Mouse (Mus musculus) CH12F3 (cell line): Measurements from ENCODE around the gene Usp44.
"Not testable (repeated sequence)": the region's sequence is repeated elsewhere in the genome, so short reads cannot be mapped to it uniquely, and the experiment has no call there.

ENCODE experiments used
- in situ Hi-C: fragments of 300-500 bp; cut with MboI; formaldehyde crosslinking; loops from 2 replicates; pipeline ENCODE4 v1.14.3; 2020; ENCODE audit warnings: low sequenced_read_pairs

Gene Usp44

GRCm38 (mm10) chr10:93835115-93835514 is 3.8 kb downstream of the Usp44 start:
- in situ Hi-C loops, result not testable (repeated sequence)

- in situ Hi-C loops, result no loop called here
Observed at GRCm38 (mm10) chr10:93846706-93847105, 15.4 kb downstream of the Usp44 start.

GRCm38 (mm10) chr10:93855126-93855525 is 23.8 kb downstream of the Usp44 start:
- in situ Hi-C loops, result no loop called here

- in situ Hi-C loops, result no loop called here
Observed at GRCm38 (mm10) chr10:93856095-93856494, 24.7 kb downstream of the Usp44 start.

- in situ Hi-C loops, result no loop called here
Observed at GRCm38 (mm10) chr10:93868401-93868800, 37.0 kb downstream of the Usp44 start.

- in situ Hi-C loops, result no loop called here
Observed at GRCm38 (mm10) chr10:93868886-93869285, 37.5 kb downstream of the Usp44 start.

- in situ Hi-C loops, result no loop called here
Observed at GRCm38 (mm10) chr10:93876772-93877171, 45.4 kb downstream of the Usp44 start.

GRCm38 (mm10) chr10:93878732-93879131 is 47.4 kb downstream of the Usp44 start:
- in situ Hi-C loops, result no loop called here

GRCm38 (mm10) chr10:93881918-93882317 is 50.6 kb downstream of the Usp44 start:
- in situ Hi-C loops, result no loop called here

- in situ Hi-C loops, result no loop called here
Observed at GRCm38 (mm10) chr10:93882738-93883364, 51.5 kb downstream of the Usp44 start.

- in situ Hi-C loops, result no loop called here
Observed at GRCm38 (mm10) chr10:93885839-93886477, 54.6 kb downstream of the Usp44 start.

- in situ Hi-C loops, result no loop called here
Observed at GRCm38 (mm10) chr10:93888590-93888934, 57.2 kb downstream of the Usp44 start.

- in situ Hi-C loops, result no loop called here
Observed at GRCm38 (mm10) chr10:93888935-93889578, 57.7 kb downstream of the Usp44 start.

GRCm38 (mm10) chr10:93889579-93889950 is 58.2 kb downstream of the Usp44 start:
- in situ Hi-C loops, result no loop called here

- in situ Hi-C loops, result no loop called here
Observed at GRCm38 (mm10) chr10:93889976-93890375, 58.6 kb downstream of the Usp44 start.

GRCm38 (mm10) chr10:93890565-93890964 is 59.2 kb downstream of the Usp44 start:
- in situ Hi-C loops, result no loop called here

GRCm38 (mm10) chr10:93891031-93891430 is 59.7 kb downstream of the Usp44 start:
- in situ Hi-C loops, result no loop called here

- in situ Hi-C loops, result no loop called here
Observed at GRCm38 (mm10) chr10:93892551-93892950, 61.2 kb downstream of the Usp44 start.

- in situ Hi-C loops, result no loop called here
Observed at GRCm38 (mm10) chr10:93897043-93897646, 65.8 kb downstream of the Usp44 start, which contains the start of gene Metap2. Gene Metap2, minus strand, starts transcription at chr10:93897093.

- in situ Hi-C loops, result no loop called here
Observed at GRCm38 (mm10) chr10:93899303-93899702, 67.9 kb downstream of the Usp44 start.

GRCm38 (mm10) chr10:93899907-93900306 is 68.6 kb downstream of the Usp44 start:
- in situ Hi-C loops, result no loop called here

- in situ Hi-C loops, result no loop called here
Observed at GRCm38 (mm10) chr10:93907376-93907775, 76.0 kb downstream of the Usp44 start.
